Mouse (Mus musculus) heart, embryonic 14.5 days (tissue): ENCODE results near the gene Ttll8. TPM values are rescaled to one million over a fixed set of nuclear protein-coding genes. Genes with fewer than 3 reads are reported as not detected.

Experiments
- ATAC-seq: fragments of 200-750 bp; cut with Nextera tagmentation; 2 replicates; pipeline ENCODE4 v1.8.0; 2017; ENCODE audit warnings: low read depth, moderate TSS enrichment; ENCODE audit not compliant: insufficient number of reproducible peaks, insufficient read depth, low FRiP score
- H3K27ac ChIP-seq, 2 experiments: fragments of 200-500 bp in 1 of 2; fragments of 300-500 bp in 1 of 2; sonication (generic) in 1 of 2; replicated peaks in 1 of 2; 2 replicates each; pipeline ENCODE4 v1.5.1; 2012 to 2014; ENCODE audit warnings: low read depth in 2 of 2, low read length in 2 of 2, control low read depth in 1 of 2, mild to moderate bottlenecking in 1 of 2, mixed read lengths in 1 of 2; ENCODE audit not compliant: control insufficient read depth in 1 of 2, insufficient read depth in 1 of 2
- H3K27me3 ChIP-seq: fragments of 300-500 bp; sonication (generic); 2 replicates; pipeline ENCODE4 v1.6.1; 2014; ENCODE audit warnings: mild to moderate bottlenecking, low read length, control low read depth; ENCODE audit not compliant: control insufficient read depth, insufficient read depth
- H3K36me3 ChIP-seq: fragments of 300-500 bp; sonication (generic); 2 replicates; pipeline ENCODE4 v1.6.1; 2014; ENCODE audit warnings: mild to moderate bottlenecking, control low read depth, low read length, mixed read lengths; ENCODE audit not compliant: control insufficient read depth, insufficient read depth
- H3K4me1 ChIP-seq, 2 experiments: fragments of 200-500 bp in 1 of 2; fragments of 300-500 bp in 1 of 2; sonication (generic) in 1 of 2; 2 replicates each; pipeline ENCODE4 v1.6.1; 2012 to 2014; ENCODE audit warnings: low read length in 2 of 2, control low read depth in 1 of 2, mixed read lengths in 1 of 2; ENCODE audit not compliant: control insufficient read depth in 2 of 2, insufficient read depth in 2 of 2
- H3K4me2 ChIP-seq: fragments of 300-500 bp; sonication (generic); 2 replicates; pipeline ENCODE4 v1.6.1; 2014; ENCODE audit warnings: mild to moderate bottlenecking, low read length
- H3K4me3 ChIP-seq, 2 experiments: fragments of 200-500 bp in 1 of 2; fragments of 300-500 bp in 1 of 2; sonication (generic) in 1 of 2; 2 replicates each; pipeline ENCODE4 v1.5.1; 2012 to 2014; ENCODE audit warnings: low read length in 2 of 2, mild to moderate bottlenecking in 2 of 2, control low read depth in 1 of 2, low read depth in 1 of 2, moderate library complexity in 1 of 2; ENCODE audit not compliant: control insufficient read depth in 1 of 2, insufficient read depth in 1 of 2
- H3K9ac ChIP-seq: fragments of 300-500 bp; sonication (generic); 2 replicates; pipeline ENCODE4 v1.6.1; 2014; ENCODE audit warnings: mild to moderate bottlenecking, low read length
- H3K9me3 ChIP-seq: fragments of 300-500 bp; sonication (generic); 2 replicates; pipeline ENCODE4 v1.6.1; 2016; ENCODE audit warnings: low read length, control low read depth; ENCODE audit not compliant: control insufficient read depth
- WGBS: fragments of 180-500 bp; shearing (Covaris S2); extraction: QIAGEN DNeasy Blood & Tissue Kit; methylation state at CpG from one replicate; pipeline ENCODE4 v1.1.7; 2014; 5-methylcytosine and 5-hydroxymethylcytosine counted together
- polyA plus RNA-seq: library from polyadenylated mRNA; unstranded; fragments of >200 nt; fragmentation: Nextera tagmentation; extraction: Ambion mirVana; gene quantifications from 2 replicates; pipeline ENCODE4 v1.2.1, GENCODE M21; 2014

Ttll8 gene
- polyA plus RNA-seq, 1 experiment from 2014 or later = not detected

GRCm38 (mm10) chr15:88921131-88921991, 32.9 kb downstream of the Ttll8 start:
- peak; percentile 62; the same call in 1 of the 2 replicates for ATAC-seq
- H3K36me3 ChIP-seq = no peaks in the 10 kb centered on the region
- no peak overlapping the region for H3K9ac ChIP-seq
- no peaks in the 10 kb centered on the region for H3K4me1 ChIP-seq
- H3K27me3 ChIP-seq = no peaks in the 10 kb centered on the region
- H3K4me3 ChIP-seq = no peak overlapping the region
- WGBS = 23% methylated on average over 12 of the region's 12 CpGs
- H3K9me3 ChIP-seq = no peaks in the 10 kb centered on the region
- peak overlapping the region; percentile 40 for H3K4me2 ChIP-seq
- H3K27ac ChIP-seq = no peak overlapping the region

- no peak overlapping the region for H3K4me2 ChIP-seq
- no peaks in the 10 kb centered on the region for H3K4me1 ChIP-seq
- ATAC-seq = no peak
- 93% methylated on average over 1 of the region's 1 CpGs for WGBS
- H3K27ac ChIP-seq = no peak overlapping the region
- H3K36me3 ChIP-seq = no peaks in the 10 kb centered on the region
- H3K27me3 ChIP-seq = no peaks in the 10 kb centered on the region
- no peak overlapping the region for H3K4me3 ChIP-seq
- no peaks in the 10 kb centered on the region for H3K9me3 ChIP-seq
- no peak overlapping the region for H3K9ac ChIP-seq
Measured at GRCm38 (mm10) chr15:88920065-88920464, 34.2 kb downstream of the Ttll8 start.

DNA sequence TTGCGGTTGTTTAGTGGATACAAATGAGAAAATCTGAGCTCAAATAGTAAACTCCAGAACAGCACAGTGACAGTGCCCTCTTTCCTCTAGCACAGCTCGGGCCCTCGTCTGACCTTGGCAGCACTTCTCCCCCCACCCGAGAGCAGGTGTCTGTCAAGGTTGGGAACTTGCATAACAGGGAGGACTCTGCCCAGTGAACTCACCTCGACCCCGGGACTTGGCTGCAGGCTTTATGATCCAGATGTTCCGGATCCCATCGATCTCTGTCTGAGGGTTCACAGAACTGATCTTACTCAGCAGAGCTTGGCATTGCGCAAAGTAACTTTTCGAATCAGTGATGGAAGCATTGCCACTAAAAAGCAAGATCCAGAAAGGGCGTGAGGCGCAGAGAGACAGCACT, 34.9 kb downstream of the Ttll8 start:
- 84% methylated on average over 12 of the region's 12 CpGs for WGBS
- Histone ChIP-seq H3K4me1 (no peaks in the 10 kb centered on the region), H3K4me3 (no peak overlapping the region), H3K9me3 (no peaks in the 10 kb centered on the region), H3K27me3 (no peaks in the 10 kb centered on the region), H3K27ac (no peak overlapping the region), H3K9ac (no peak overlapping the region), H3K36me3 (no peaks in the 10 kb centered on the region), H3K4me2 (no peak overlapping the region)
- no peak for ATAC-seq

DNA sequence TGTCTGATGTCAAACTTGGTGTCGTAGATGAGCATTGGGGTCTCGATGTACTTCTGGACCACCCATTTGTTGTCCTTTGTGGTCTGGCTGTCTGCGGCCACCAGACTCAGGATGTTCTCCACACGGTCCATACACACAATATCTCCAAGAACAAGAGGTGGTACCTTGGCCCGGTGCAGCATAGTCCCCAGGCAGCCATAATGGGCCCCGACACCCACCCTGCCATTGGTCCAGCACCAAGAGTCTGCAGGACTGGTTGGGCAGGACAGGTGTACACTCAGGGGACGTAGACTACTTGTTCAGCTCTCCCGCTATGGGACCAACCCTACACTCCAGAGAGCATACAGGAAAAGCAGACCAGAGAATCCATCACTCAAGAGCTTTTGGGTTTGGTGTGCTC, 37.1 kb downstream of the Ttll8 start:
- 86% methylated on average over 8 of the region's 8 CpGs for WGBS
- no peak for ATAC-seq

DNA sequence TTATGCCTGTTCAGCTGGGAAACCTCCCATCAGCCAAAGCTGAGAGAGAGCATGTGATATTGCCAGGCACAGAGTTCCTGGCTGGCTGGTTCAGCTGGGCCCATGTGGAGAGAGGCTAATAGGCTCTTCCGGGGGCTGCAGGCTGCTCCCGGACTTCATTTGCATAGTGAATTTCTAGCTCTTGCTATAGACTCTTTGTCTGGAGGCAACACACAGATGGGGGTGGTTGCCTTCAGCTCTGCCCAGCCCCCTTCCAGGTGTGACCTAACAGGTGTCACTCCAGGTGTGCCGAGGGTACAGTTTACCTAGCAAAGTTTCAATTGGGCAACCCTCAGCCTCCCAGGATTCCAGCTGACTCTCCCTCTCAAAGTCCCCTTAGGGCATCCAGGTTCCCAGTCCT, 37.9 kb downstream of the Ttll8 start:
- 51% methylated on average over 3 of the region's 3 CpGs for WGBS
- H3K27ac ChIP-seq = no peak overlapping the region
- H3K9me3 ChIP-seq = no peaks in the 10 kb centered on the region
- H3K4me2 ChIP-seq = no peak overlapping the region
- no peaks in the 10 kb centered on the region for H3K27me3 ChIP-seq
- H3K9ac ChIP-seq = no peak overlapping the region
- H3K36me3 ChIP-seq = no peaks in the 10 kb centered on the region
- ATAC-seq = no peak
- no peaks in the 10 kb centered on the region for H3K4me1 ChIP-seq
- H3K4me3 ChIP-seq = no peak overlapping the region

More for the DNA sequence above, 37.1 kb downstream of the Ttll8 start:
- Histone ChIP-seq H3K27ac (no peak overlapping the region), H3K9ac (no peak overlapping the region), H3K36me3 (no peaks in the 10 kb centered on the region), H3K4me3 (no peak overlapping the region), H3K4me1 (no peaks in the 10 kb centered on the region), H3K4me2 (no peak overlapping the region), H3K9me3 (no peaks in the 10 kb centered on the region), H3K27me3 (no peaks in the 10 kb centered on the region)

DNA sequence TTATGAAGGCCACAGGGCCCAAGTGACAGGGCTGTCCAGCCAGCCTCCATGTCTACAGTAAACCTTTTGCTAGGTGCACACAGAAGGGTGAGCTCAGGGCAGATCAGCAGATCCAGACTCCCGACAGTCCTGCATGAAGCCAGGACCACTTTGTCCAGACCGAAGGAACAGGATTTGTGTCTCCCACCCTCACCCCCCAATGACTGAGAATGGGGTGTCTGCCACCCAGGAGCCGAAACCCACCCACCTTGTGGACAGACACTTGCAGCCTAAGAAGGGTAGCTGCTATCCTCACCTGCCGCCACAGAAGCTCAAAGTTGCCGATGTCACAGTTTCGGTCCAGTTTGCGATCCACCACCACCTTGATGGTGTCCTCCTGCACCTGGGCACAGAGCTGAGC, 39.2 kb downstream of the Ttll8 start:
- 85% methylated on average over 7 of the region's 7 CpGs for WGBS

GRCm38 (mm10) chr15:88906347-88906746, 47.9 kb downstream of the Ttll8 start:
- Histone ChIP-seq H3K36me3 (no peaks in the 10 kb centered on the region), H3K4me2 (no peak overlapping the region), H3K27ac (no peak overlapping the region), H3K4me1 (no peaks in the 10 kb centered on the region), H3K9ac (no peak overlapping the region), H3K27me3 (no peaks in the 10 kb centered on the region), H3K9me3 (no peaks in the 10 kb centered on the region), H3K4me3 (no peak overlapping the region)
- WGBS = 70% methylated on average over 4 of the region's 4 CpGs
- no peak for ATAC-seq

More for the DNA sequence above, 39.2 kb downstream of the Ttll8 start:
- H3K36me3 ChIP-seq = no peaks in the 10 kb centered on the region
- H3K4me3 ChIP-seq = no peak overlapping the region
- H3K9me3 ChIP-seq = no peaks in the 10 kb centered on the region
- no peak overlapping the region for H3K9ac ChIP-seq
- no peaks in the 10 kb centered on the region for H3K4me1 ChIP-seq
- no peak overlapping the region for H3K4me2 ChIP-seq
- H3K27ac ChIP-seq = no peak overlapping the region
- H3K27me3 ChIP-seq = no peaks in the 10 kb centered on the region
- no peak for ATAC-seq
